Comparison of ENCODE assay signal across 13 mouse cellular contexts in the genomic region with DNA sequence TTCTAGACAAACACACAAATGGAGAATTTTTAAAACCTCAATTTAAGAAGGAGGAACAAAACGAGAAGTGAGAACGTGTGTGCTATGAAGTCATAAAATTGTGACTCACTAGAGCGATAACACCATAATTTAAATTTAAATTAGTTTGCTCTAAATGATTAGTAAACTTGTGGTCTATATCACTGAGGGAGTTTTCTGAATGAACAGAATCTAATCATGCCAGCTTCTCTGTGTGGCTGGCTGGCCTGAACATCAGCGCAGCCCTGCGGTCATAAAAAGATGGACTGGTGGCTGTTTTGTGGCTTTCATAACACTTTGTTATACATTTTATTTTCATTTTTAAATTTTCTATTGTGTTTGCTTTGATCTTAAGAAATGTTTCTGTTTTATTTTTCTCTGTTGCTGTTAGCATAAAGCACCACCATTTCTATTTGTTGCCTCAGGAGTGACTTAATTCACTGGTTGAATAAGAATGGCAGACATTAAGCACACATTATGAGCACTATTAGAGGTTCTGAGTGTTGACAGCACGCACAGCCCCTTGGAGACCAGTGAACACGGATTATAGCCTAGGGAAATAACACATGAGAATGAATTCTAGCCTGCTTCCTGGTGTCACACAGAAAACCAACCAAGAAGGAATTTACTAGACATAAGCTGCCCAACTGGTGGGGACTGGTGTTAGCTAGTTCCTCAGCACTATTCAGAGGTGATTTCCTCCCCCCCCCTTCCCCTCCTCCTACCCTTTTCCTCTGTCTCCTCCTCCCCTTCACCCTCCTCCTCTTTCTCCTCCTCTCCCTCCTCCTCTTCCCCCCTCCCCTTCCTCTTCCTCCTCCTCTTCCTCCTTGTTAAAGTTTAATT. TPM values are rescaled to one million over a fixed set of nuclear protein-coding genes. Genes with fewer than 3 reads are reported as not detected.
A peak's percentile ranks its signal among the peaks of the same experiment; 100 is the strongest.
DNase-seq lines count a peak whose midpoint lies in the region; ATAC-seq lines count a peak whose summit lies in the region.
"Had no signal": no experiment of that assay in that cellular context is flagged by ENCODE, and none has a peak within 500 bp of the region (broad histone marks: within the 10 kb centered on the region; RNA-seq: fewer than 3 reads in every experiment).

No protein-coding gene starts in this region.

- no peak for ATAC-seq in kidney, embryonic 14.5 days (ENCODE audit: low FRiP score, low TSS enrichment)
- ATAC-seq in hindbrain, embryonic 12.5 days (ENCODE audit: low FRiP score): peak; percentile 72
- ATAC-seq: CD4-positive, CD25-positive, alpha-beta regulatory T cell, adult 4 months had no signal

- intact Hi-C loops in gastrocnemius, postnatal 14 days (cut with DNase I; ENCODE audit: low total_unique reads): loop anchor here (10.0 kb wide), 1 partner anchor 135 kb away; no protein-coding TSS in a partner anchor

- H3K36me3 ChIP-seq in kidney, embryonic 14.5 days (ENCODE audit: control insufficient read depth, insufficient read depth, low read length): no peaks in the 10 kb centered on the region
- no peaks in the 10 kb centered on the region for H3K36me3 ChIP-seq in hindbrain, embryonic 12.5 days
- no peaks in the 10 kb centered on the region for H3K36me3 ChIP-seq in macrophage (ENCODE audit: inconsistent target)

- H3K4me1 ChIP-seq in kidney, embryonic 14.5 days (ENCODE audit: control insufficient read depth, insufficient read depth, low read length): no peaks in the 10 kb centered on the region
- no peaks in the 10 kb centered on the region for H3K4me1 ChIP-seq in hindbrain, embryonic 12.5 days

- no peaks in the 10 kb centered on the region for H3K79me2 ChIP-seq in macrophage (ENCODE audit: inconsistent target)

- H3K27me3 ChIP-seq in kidney, embryonic 14.5 days (ENCODE audit: control insufficient read depth, insufficient read depth, low read length): no peaks in the 10 kb centered on the region
- no peaks in the 10 kb centered on the region for H3K27me3 ChIP-seq in hindbrain, embryonic 12.5 days

- no peak overlapping the region for H3K4me3 ChIP-seq in kidney, embryonic 14.5 days (ENCODE audit: low read length)
- no peak overlapping the region for H3K4me3 ChIP-seq in hindbrain, embryonic 12.5 days
- no peak overlapping the region for H3K4me3 ChIP-seq in macrophage (ENCODE audit: inconsistent target)

- 70% methylated on average over 7 of the region's 7 CpGs for WGBS in kidney, embryonic 14.5 days
- WGBS in hindbrain, embryonic 12.5 days: 74% methylated on average over 7 of the region's 7 CpGs
- 59% methylated on average over 7 of the region's 7 CpGs for WGBS in macrophage (ENCODE audit: missing documents)

- peak; percentile 47 for DNase-seq in kidney, adult 11 months
- DNase-seq in ES-CJ7 (ENCODE audit: low read depth, low spot score): peak; percentile 57
- no peak for DNase-seq in adrenal gland, adult 18-20 months (ENCODE audit: low spot score in 2 of 2)
- no peak for DNase-seq in heart, adult 11 months
- no peak for DNase-seq in gastrocnemius, postnatal 14 days
- DNase-seq: cerebellum, postnatal 25 days; heart, adult 18-20 months; heart, postnatal 14 days had no signal

- H3K9ac ChIP-seq in kidney, embryonic 14.5 days (ENCODE audit: low read depth, low read length): no peak overlapping the region
- no peak overlapping the region for H3K9ac ChIP-seq in hindbrain, embryonic 12.5 days
- H3K9ac ChIP-seq: lung, embryonic 14.5 days had no signal

- H3K27ac ChIP-seq in kidney, embryonic 14.5 days (ENCODE audit: low read depth, low read length): no peak overlapping the region
- no peak overlapping the region for H3K27ac ChIP-seq in hindbrain, embryonic 12.5 days
- peak overlapping the region; percentile 86 for H3K27ac ChIP-seq in macrophage

- no peaks in the 10 kb centered on the region for H3K9me3 ChIP-seq in kidney, embryonic 14.5 days (ENCODE audit: control insufficient read depth, low read length)
- H3K9me3 ChIP-seq in hindbrain, embryonic 12.5 days (replicated peaks): no peaks in the 10 kb centered on the region

- no peak overlapping the region for H3K4me2 ChIP-seq in kidney, embryonic 14.5 days (replicated peaks; ENCODE audit: low read depth, low read length)
- no peak overlapping the region for H3K4me2 ChIP-seq in hindbrain, embryonic 12.5 days (replicated peaks)
- H3K4me2 ChIP-seq: lung, embryonic 14.5 days had no signal

RNA-seq across cellular contexts. Expression of gene Pde7b, which starts 44.9 kb away (rescaled TPM):
- polyA plus RNA-seq in kidney, embryonic 14.5 days (2014; fragmentation: Nextera tagmentation; extraction: Ambion mirVana): 3.3 and 5.2 TPM in 2 replicates
- 6.0 and 6.9 TPM in 2 replicates for polyA plus RNA-seq in hindbrain, embryonic 12.5 days (2016; fragmentation: Nextera tagmentation; extraction: Ambion mirVana)
- 100 to 1,000 TPM; 106 to 713 (median 456) TPM for total RNA-seq in macrophage (2018; cell fraction: chromatin; rRNA removed)
- total RNA-seq in macrophage (2018; cell fraction: cytosol; rRNA removed): 100 to 1,000 TPM in 6 of 26 experiments, 10 to 100 TPM in 20; 64.3 to 138 (median 81.4) TPM
- total RNA-seq in macrophage (2018; cell fraction: nucleus; rRNA removed): 100 to 1,000 TPM; 172 to 441 (median 313) TPM
- 26.0 to 42.9 TPM (median 37.2 TPM) in 3 replicates for polyA plus RNA-seq in macrophage (2018)
- total RNA-seq in adrenal gland, adult 18-20 months (2021): 10 to 100 TPM; 13.0 to 14.0 TPM
- total RNA-seq in gastrocnemius, postnatal 14 days (2021): 10 to 100 TPM; 38.2 to 46.4 TPM

Comparison
In these comparisons a context has a peak if more than half of its experiments do, and no peak if none do; other contexts are left out.
1. DNase-seq: peak in kidney, adult 11 months (single experiment) and ES-CJ7 (single experiment); none in adrenal gland, adult 18-20 months (0 of 2), heart, adult 11 months (single experiment) and gastrocnemius, postnatal 14 days (single experiment).